Mouse (Mus musculus) testis, adult 2 months (tissue): ENCODE measurements around the gene Cnp. TPM values are rescaled to one million over a fixed set of nuclear protein-coding genes. Genes with fewer than 3 reads are reported as not detected.
"Not testable (repeated sequence)": the region's sequence is repeated elsewhere in the genome, so short reads cannot be mapped to it uniquely, and the experiment has no call there.

ENCODE experiments used
- H3K27ac ChIP-seq: fragments of 200-500 bp; 2 replicates; pipeline ENCODE4 v1.5.1; 2012; ENCODE audit warnings: low read depth, low read length; ENCODE audit not compliant: control insufficient read depth, insufficient read depth
- H3K27me3 ChIP-seq: fragments of 200-500 bp; 2 replicates; pipeline ENCODE4 v1.6.1; 2012; ENCODE audit warnings: mild to moderate bottlenecking, low read length, moderate library complexity; ENCODE audit not compliant: control insufficient read depth, insufficient read depth
- H3K36me3 ChIP-seq: fragments of 200-500 bp; 2 replicates; pipeline ENCODE4 v1.6.1; 2012; ENCODE audit warnings: mild to moderate bottlenecking, low read length; ENCODE audit not compliant: control insufficient read depth, insufficient read depth
- H3K4me1 ChIP-seq: fragments of 200-500 bp; 2 replicates; pipeline ENCODE4 v1.6.1; 2012; ENCODE audit warnings: low read length; ENCODE audit not compliant: control insufficient read depth, insufficient read depth
- H3K4me3 ChIP-seq: fragments of 200-500 bp; 2 replicates; pipeline ENCODE4 v1.5.1; 2012; ENCODE audit warnings: low read depth, mild to moderate bottlenecking, low read length, moderate library complexity, mixed read lengths; ENCODE audit not compliant: control insufficient read depth
- CTCF ChIP-seq: fragments of 200-500 bp; IDR thresholded peaks from 2 replicates; pipeline ENCODE4 v1.5.1; 2012; ENCODE audit warnings: low read depth, mild to moderate bottlenecking, inconsistent platforms, low read length, moderate library complexity; ENCODE audit not compliant: control insufficient read depth, insufficient read depth, insufficient replicate concordance
- POLR2A ChIP-seq: fragments of 200-500 bp; IDR thresholded peaks from 2 replicates; pipeline ENCODE4 v1.6.1; 2012; ENCODE audit warnings: low read depth, mild to moderate bottlenecking, inconsistent platforms, low read length, moderate library complexity; ENCODE audit not compliant: control insufficient read depth
- polyA plus RNA-seq: library from polyadenylated mRNA; depleted of rRNA; stranded (reverse); fragments of >200 nt; gene quantifications from 2 replicates; pipeline ENCODE4 v1.2.3, GENCODE M21; 2012

Gene Cnp
- polyA plus RNA-seq, 1 experiment = 3.3 TPM

- Histone ChIP-seq H3K36me3 (no peaks in the 10 kb centered on the region), H3K27me3 (no peaks in the 10 kb centered on the region), H3K4me1 (peaks cover 12% of the 10 kb centered on the region), H3K4me3 (no peak overlapping the region), H3K27ac (no peak overlapping the region)
- no peak for TF ChIP-seq CTCF
- no peak for TF ChIP-seq POLR2A
These were observed 4.6 kb downstream of the Cnp start for GRCm38 (mm10) chr11:100579116-100579799.

GRCm38 (mm10) chr11:100580275-100580674, 5.6 kb downstream of the Cnp start:
- no peaks in the 10 kb centered on the region for H3K36me3 ChIP-seq
- H3K27me3 ChIP-seq = no peaks in the 10 kb centered on the region
- peaks cover 4% of the 10 kb centered on the region for H3K4me1 ChIP-seq
- TF ChIP-seq POLR2A (no peak), CTCF (no peak)
- H3K27ac ChIP-seq = no peak overlapping the region
- H3K4me3 ChIP-seq = no peak overlapping the region

GRCm38 (mm10) chr11:100581756-100582155, 7.1 kb downstream of the Cnp start:
- TF ChIP-seq CTCF (no peak), POLR2A (no peak)
- H3K4me1 ChIP-seq = no peaks in the 10 kb centered on the region
- no peaks in the 10 kb centered on the region for H3K27me3 ChIP-seq
- H3K27ac ChIP-seq = no peak overlapping the region
- H3K36me3 ChIP-seq = no peaks in the 10 kb centered on the region
- H3K4me3 ChIP-seq = no peak overlapping the region

GRCm38 (mm10) chr11:100582413-100582812, 7.7 kb downstream of the Cnp start:
- H3K4me3 ChIP-seq, H3K36me3 ChIP-seq, H3K27me3 ChIP-seq, H3K4me1 ChIP-seq, H3K27ac ChIP-seq: not testable (repeated sequence)

GRCm38 (mm10) chr11:100582836-100583235, 8.1 kb downstream of the Cnp start:
- H3K27ac ChIP-seq = no peak overlapping the region
- TF ChIP-seq CTCF (no peak), POLR2A (no peak)
- H3K27me3 ChIP-seq = no peaks in the 10 kb centered on the region
- H3K4me3 ChIP-seq = no peak overlapping the region
- H3K36me3 ChIP-seq = no peaks in the 10 kb centered on the region
- H3K4me1 ChIP-seq = no peaks in the 10 kb centered on the region

DNA sequence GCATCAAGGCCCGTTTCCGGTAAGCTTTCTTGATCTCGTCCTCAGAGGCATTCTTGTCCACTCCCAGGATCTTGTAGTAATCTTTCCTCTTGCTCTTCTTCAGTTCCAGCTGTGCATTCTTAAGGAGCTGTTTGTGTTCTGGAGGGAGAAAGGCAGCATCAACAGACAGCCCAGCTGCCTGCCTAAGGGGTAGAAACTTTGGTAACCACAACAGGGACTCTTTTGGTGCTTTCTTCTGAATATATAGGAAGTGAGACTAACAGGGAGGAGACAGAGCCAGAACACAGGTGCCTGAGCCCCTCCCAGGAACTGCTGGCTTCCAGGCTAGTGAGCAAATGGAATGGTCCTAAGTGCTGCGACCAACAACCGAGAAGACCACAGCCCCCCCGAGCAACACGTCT, 9.9 kb downstream of the Cnp start:
- Histone ChIP-seq H3K27ac (no peak overlapping the region), H3K4me3 (no peak overlapping the region), H3K27me3 (no peaks in the 10 kb centered on the region), H3K36me3 (no peaks in the 10 kb centered on the region; the same call in 1 of the 2 replicates), H3K4me1 (no peaks in the 10 kb centered on the region)
- TF ChIP-seq CTCF = no peak
- TF ChIP-seq POLR2A = no peak

- Histone ChIP-seq H3K27ac (no peak overlapping the region), H3K4me1 (no peaks in the 10 kb centered on the region), H3K36me3 (no peaks in the 10 kb centered on the region; the same call in 1 of the 2 replicates), H3K4me3 (no peak overlapping the region), H3K27me3 (no peaks in the 10 kb centered on the region)
- TF ChIP-seq CTCF = no peak
- no peak for TF ChIP-seq POLR2A
These were observed 10.4 kb downstream of the Cnp start for GRCm38 (mm10) chr11:100585148-100585547.

- Histone ChIP-seq H3K4me1 (no peaks in the 10 kb centered on the region), H3K4me3 (no peak overlapping the region), H3K27me3 (no peaks in the 10 kb centered on the region), H3K27ac (peak overlapping the region; percentile 32), H3K36me3 (no peaks in the 10 kb centered on the region; the same call in 1 of the 2 replicates)
- TF ChIP-seq POLR2A (no peak), CTCF (no peak)
These were observed 13.8 kb downstream of the Cnp start for GRCm38 (mm10) chr11:100588462-100588861.
